Mouse (Mus musculus) liver, embryonic 11.5 days (tissue): Measurements from ENCODE around the gene Atp5g1. TPM values are rescaled to one million over a fixed set of nuclear protein-coding genes. Genes with fewer than 3 reads are reported as not detected.

Experiments used
- ATAC-seq: fragments of 200-750 bp; cut with Nextera tagmentation; replicated peaks from 2 replicates; pipeline ENCODE4 v1.8.0; 2017; ENCODE audit warnings: moderate number of reproducible peaks, mild to moderate bottlenecking, moderate TSS enrichment, moderate library complexity; ENCODE audit not compliant: low FRiP score
- DNase-seq: peaks from one replicate; pipeline ENCODE4 v3.0.0-alpha.2; 2017; ENCODE audit warnings: low spot score
- H3K27ac ChIP-seq: fragments of 300-500 bp; sonication (generic); 2 replicates; pipeline ENCODE4 v1.5.1; 2014; ENCODE audit warnings: mild to moderate bottlenecking, low read depth, low read length, control low read depth
- H3K27me3 ChIP-seq: fragments of 300-500 bp; sonication (generic); replicated peaks from 2 replicates; pipeline ENCODE4 v1.6.1; 2014; ENCODE audit warnings: low read length, mixed read lengths; ENCODE audit not compliant: control insufficient read depth, insufficient read depth
- H3K36me3 ChIP-seq: fragments of 300-500 bp; sonication (generic); 2 replicates; pipeline ENCODE4 v1.6.1; 2014; ENCODE audit warnings: mild to moderate bottlenecking, low read length, moderate library complexity, mixed read lengths; ENCODE audit not compliant: control insufficient read depth, insufficient read depth
- H3K4me1 ChIP-seq: fragments of 300-500 bp; sonication (generic); replicated peaks from 2 replicates; pipeline ENCODE4 v1.6.1; 2014; ENCODE audit warnings: low read length, mixed read lengths; ENCODE audit not compliant: control insufficient read depth, insufficient read depth
- H3K4me2 ChIP-seq: fragments of 300-500 bp; sonication (generic); 2 replicates; pipeline ENCODE4 v1.6.1; 2014; ENCODE audit warnings: mild to moderate bottlenecking, control low read depth, moderate library complexity
- H3K4me3 ChIP-seq: fragments of 300-500 bp; sonication (generic); 2 replicates; pipeline ENCODE4 v1.5.1; 2014; ENCODE audit warnings: low read depth, low read length, control low read depth
- H3K9ac ChIP-seq: fragments of 300-500 bp; sonication (generic); 2 replicates; pipeline ENCODE4 v1.6.1; 2014; ENCODE audit warnings: low read depth, low read length, control low read depth
- H3K9me3 ChIP-seq: fragments of 300-500 bp; sonication (generic); 2 replicates; pipeline ENCODE4 v1.6.1; 2016; ENCODE audit warnings: low read length, inconsistent platforms, mixed read lengths; ENCODE audit not compliant: control insufficient read depth
- WGBS: fragments of 180-500 bp; shearing (Covaris S2); extraction: QIAGEN DNeasy Blood & Tissue Kit; methylation state at CpG from one replicate; pipeline ENCODE4 v1.1.7; 2014; 5-methylcytosine and 5-hydroxymethylcytosine counted together
- polyA plus RNA-seq: library from polyadenylated mRNA; unstranded; fragments of >200 nt; fragmentation: Nextera tagmentation; extraction: Ambion mirVana; gene quantifications from 2 replicates; pipeline ENCODE4 v1.2.1, GENCODE M21; 2014

Atp5g1 gene
- polyA plus RNA-seq, 1 experiment from 2014 or later, result 994 TPM

- 61% methylated on average over 13 of the region's 13 CpGs for WGBS
- ATAC-seq (no peak), DNase-seq (no peak)
- H3K9me3 ChIP-seq, result no peaks in the 10 kb centered on the region
- peaks cover 5% of the 10 kb centered on the region for H3K36me3 ChIP-seq
- H3K4me1 ChIP-seq, result peaks cover 9% of the 10 kb centered on the region
- H3K27ac ChIP-seq, result peak overlapping the region; percentile 70
- H3K9ac ChIP-seq, result peak overlapping the region; percentile 51
- no peaks in the 10 kb centered on the region for H3K27me3 ChIP-seq
- peak overlapping the region; percentile 45 for H3K4me3 ChIP-seq
- peak overlapping the region; percentile 79 for H3K4me2 ChIP-seq
Measured at GRCm38 (mm10) chr11:96076221-96077105, 993 bp upstream of the Atp5g1 start.

- WGBS, result under 1% methylated on average over 15 of the region's 15 CpGs
- peak overlapping the region; percentile 82 for H3K27ac ChIP-seq
- peak overlapping the region; percentile 60 for H3K4me3 ChIP-seq
- no peaks in the 10 kb centered on the region for H3K9me3 ChIP-seq
- peaks cover 6% of the 10 kb centered on the region for H3K36me3 ChIP-seq
- no peaks in the 10 kb centered on the region for H3K27me3 ChIP-seq
- H3K9ac ChIP-seq, result peak overlapping the region; percentile 92
- DNase-seq (no peak), ATAC-seq (peak; percentile 46)
- H3K4me1 ChIP-seq, result peaks cover 9% of the 10 kb centered on the region
- peak overlapping the region; percentile 94 for H3K4me2 ChIP-seq
Measured at GRCm38 (mm10) chr11:96075177-96075508, 327 bp downstream of the Atp5g1 start.

GRCm38 (mm10) chr11:96074351-96075176 lies 906 bp downstream of the Atp5g1 start:
- Histone ChIP-seq H3K27me3 (no peaks in the 10 kb centered on the region), H3K27ac (peak overlapping the region; percentile 82), H3K4me3 (peak overlapping the region; percentile 60), H3K9ac (peak overlapping the region; percentile 92), H3K4me2 (peak overlapping the region; percentile 94), H3K4me1 (peaks cover 9% of the 10 kb centered on the region), H3K36me3 (peaks cover 6% of the 10 kb centered on the region), H3K9me3 (no peaks in the 10 kb centered on the region)
- 12% methylated on average over 17 of the region's 17 CpGs for WGBS
- peak; percentile 35 for DNase-seq
- no peak for ATAC-seq

- Histone ChIP-seq H3K4me1 (peaks cover 9% of the 10 kb centered on the region), H3K27me3 (no peaks in the 10 kb centered on the region), H3K4me2 (peak overlapping the region; percentile 94), H3K27ac (no peak overlapping the region), H3K9me3 (no peaks in the 10 kb centered on the region), H3K4me3 (0 out of 2 replicates have a peak overlapping the region, but pooled peaks have one; percentile 25), H3K9ac (no peak overlapping the region), H3K36me3 (peaks cover 6% of the 10 kb centered on the region)
- DNase-seq (no peak), ATAC-seq (no peak)
- 86% methylated on average over 8 of the region's 9 CpGs for WGBS
Measured at GRCm38 (mm10) chr11:96073295-96073993, 2.0 kb downstream of the Atp5g1 start.

GRCm38 (mm10) chr11:96071013-96071412 lies 4.5 kb downstream of the Atp5g1 start:
- H3K4me3 ChIP-seq, result no peak overlapping the region
- ATAC-seq, result no peak
- H3K27ac ChIP-seq, result no peak overlapping the region
- H3K4me2 ChIP-seq, result no peak overlapping the region
- no peak for DNase-seq
- 78% methylated on average over 1 of the region's 1 CpGs for WGBS
- peaks cover 6% of the 10 kb centered on the region for H3K36me3 ChIP-seq
- H3K4me1 ChIP-seq, result peaks cover 9% of the 10 kb centered on the region
- H3K27me3 ChIP-seq, result no peaks in the 10 kb centered on the region
- no peak overlapping the region for H3K9ac ChIP-seq
- H3K9me3 ChIP-seq, result no peaks in the 10 kb centered on the region

- no peak overlapping the region for H3K27ac ChIP-seq
- H3K9ac ChIP-seq, result no peak overlapping the region
- peaks cover 12% of the 10 kb centered on the region for H3K4me1 ChIP-seq
- H3K4me3 ChIP-seq, result no peak overlapping the region
- peaks cover 6% of the 10 kb centered on the region for H3K36me3 ChIP-seq
- no peak for DNase-seq
- no peak for ATAC-seq
- H3K27me3 ChIP-seq, result no peaks in the 10 kb centered on the region
- no peaks in the 10 kb centered on the region for H3K9me3 ChIP-seq
- 87% methylated on average over 7 of the region's 7 CpGs for WGBS
- no peak overlapping the region for H3K4me2 ChIP-seq
Measured at GRCm38 (mm10) chr11:96070353-96070752, 5.1 kb downstream of the Atp5g1 start.

GRCm38 (mm10) chr11:96068231-96068630 lies 7.2 kb downstream of the Atp5g1 start:
- H3K9me3 ChIP-seq, result no peaks in the 10 kb centered on the region
- H3K27ac ChIP-seq, result no peak overlapping the region
- H3K4me2 ChIP-seq, result no peak overlapping the region
- H3K4me3 ChIP-seq, result no peak overlapping the region
- DNase-seq, result no peak
- no peaks in the 10 kb centered on the region for H3K27me3 ChIP-seq
- no peak overlapping the region for H3K9ac ChIP-seq
- 83% methylated on average over 5 of the region's 5 CpGs for WGBS
- ATAC-seq, result no peak
- peaks cover 14% of the 10 kb centered on the region for H3K4me1 ChIP-seq
- H3K36me3 ChIP-seq, result peaks cover 6% of the 10 kb centered on the region

- Histone ChIP-seq H3K4me1 (peaks cover 16% of the 10 kb centered on the region), H3K36me3 (peaks cover 11% of the 10 kb centered on the region; the same call in 1 of the 2 replicates), H3K9ac (peak within 1 kb of the TSS; percentile 80), H3K4me2 (peak within 1 kb of the TSS; percentile 81), H3K9me3 (no peaks in the 10 kb centered on the region), H3K27ac (peak within 1 kb of the TSS; percentile 86), H3K27me3 (no peaks in the 10 kb centered on the region), H3K4me3 (peak within 1 kb of the TSS; percentile 92)
- ATAC-seq (peak; percentile 99), DNase-seq (peak; percentile 98)
- WGBS, result 5% methylated on average over 50 of the region's 50 CpGs
Measured at GRCm38 (mm10) chr11:96065215-96065911, 10.1 kb downstream of the Atp5g1 start, which contains the start of gene Ube2z. TSS of gene Ube2z (minus strand) at chr11:96065388.
